In genomic region chrX:104413995-104414394, GRCm38 (mm10) we compare ENCODE assay signal across 8 mouse cellular contexts. TPM values are rescaled to one million over a fixed set of nuclear protein-coding genes. Genes with fewer than 3 reads are reported as not detected.
DNase-seq lines count a peak whose midpoint lies in the region; ATAC-seq and TF ChIP-seq lines count a peak whose summit lies in the region.

No protein-coding gene starts in this region.

- H3K36me3 ChIP-seq in testis, adult 2 months (ENCODE audit: control insufficient read depth, insufficient read depth, low read length), result no peaks in the 10 kb centered on the region
- H3K36me3 ChIP-seq in liver, embryonic 11.5 days (ENCODE audit: control insufficient read depth, insufficient read depth, low read length), result no peaks in the 10 kb centered on the region
- H3K36me3 ChIP-seq in stomach, postnatal 0 days (ENCODE audit: control insufficient read depth, insufficient read depth, low read length), result no peaks in the 10 kb centered on the region

- no peaks in the 10 kb centered on the region for H3K4me1 ChIP-seq in testis, adult 2 months (ENCODE audit: control insufficient read depth, insufficient read depth, low read length)
- no peaks in the 10 kb centered on the region for H3K4me1 ChIP-seq in liver, embryonic 11.5 days (replicated peaks; ENCODE audit: control insufficient read depth, insufficient read depth, low read length)
- no peaks in the 10 kb centered on the region for H3K4me1 ChIP-seq in stomach, postnatal 0 days (replicated peaks; ENCODE audit: control insufficient read depth, insufficient read depth)

- peak overlapping the region; percentile 26 for H3K9ac ChIP-seq in liver, embryonic 11.5 days (ENCODE audit: low read depth, low read length)
- H3K9ac ChIP-seq in stomach, postnatal 0 days (ENCODE audit: low read length), result no peak overlapping the region

- H3K27me3 ChIP-seq in testis, adult 2 months (ENCODE audit: control insufficient read depth, insufficient read depth, low read length), result no peaks in the 10 kb centered on the region
- peaks cover 16% of the 10 kb centered on the region for H3K27me3 ChIP-seq in liver, embryonic 11.5 days (replicated peaks; ENCODE audit: control insufficient read depth, insufficient read depth, low read length)
- H3K27me3 ChIP-seq in stomach, postnatal 0 days (ENCODE audit: control insufficient read depth, insufficient read depth, low read length), result no peaks in the 10 kb centered on the region

- no peak for DNase-seq in gastrocnemius, adult 2 months
- DNase-seq in gastrocnemius, postnatal 10 days, result no peak
- no peak for DNase-seq in testis, postnatal 10 days (ENCODE audit: low spot score)
- no peak for DNase-seq in liver, embryonic 11.5 days (ENCODE audit: low spot score)
- no peak for DNase-seq in stomach, postnatal 0 days (ENCODE audit: low spot score)
- DNase-seq in gastrocnemius, postnatal 36 days, result no peak
- DNase-seq in cerebellum, postnatal 25 days, result no peak

- peak overlapping the region; percentile 50 for H3K4me2 ChIP-seq in liver, embryonic 11.5 days
- peak overlapping the region; percentile 54 for H3K4me2 ChIP-seq in stomach, postnatal 0 days (replicated peaks; ENCODE audit: low read depth)

- H3K27ac ChIP-seq in gastrocnemius, adult 2 months, result peak overlapping the region; percentile 92
- no peak overlapping the region for H3K27ac ChIP-seq in testis, adult 2 months (ENCODE audit: control insufficient read depth, insufficient read depth, low read depth, low read length)
- no peak overlapping the region for H3K27ac ChIP-seq in liver, embryonic 11.5 days (ENCODE audit: low read depth, low read length)
- peak overlapping the region; percentile 93 for H3K27ac ChIP-seq in stomach, postnatal 0 days (replicated peaks)

- ATAC-seq in liver, embryonic 11.5 days (replicated peaks; ENCODE audit: low FRiP score), result no peak
- no peak for ATAC-seq in stomach, postnatal 0 days (ENCODE audit: low FRiP score, low TSS enrichment)

- no peak for TF ChIP-seq CTCF in gastrocnemius, adult 2 months (IDR thresholded peaks at IDR 0.05)
- TF ChIP-seq CTCF in testis, adult 2 months (IDR thresholded peaks at IDR 0.05; ENCODE audit: control insufficient read depth, insufficient read depth, insufficient replicate concordance, low read depth, low read length), result no peak
- TF ChIP-seq CTCF in stomach, postnatal 0 days (IDR thresholded peaks at IDR 0.05; ENCODE audit: low read depth), result no peak

- intact Hi-C loops in gastrocnemius, adult 2 months (cut with DNase I), result loop anchor here (5.0 kb wide), 1 partner anchor 68 kb away; the partner anchor contains the start of gene Uprt
- intact Hi-C loops in gastrocnemius, postnatal 36 days (cut with DNase I), result no loop called here

- H3K9me3 ChIP-seq in liver, embryonic 11.5 days (ENCODE audit: control insufficient read depth, low read length), result no peaks in the 10 kb centered on the region
- no peaks in the 10 kb centered on the region for H3K9me3 ChIP-seq in stomach, postnatal 0 days (ENCODE audit: control insufficient read depth, low read length)

- TF ChIP-seq POLR2A in testis, adult 2 months (IDR thresholded peaks at IDR 0.05; ENCODE audit: control insufficient read depth, low read depth, low read length), result no peak

- TF ChIP-seq EP300 in stomach, postnatal 0 days (optimal IDR thresholded peaks at IDR 0.05), result no peak

- WGBS in liver, embryonic 11.5 days, result 45% methylated on average over 7 of the region's 7 CpGs
- WGBS in stomach, postnatal 0 days, result 45% methylated on average over 7 of the region's 7 CpGs

- peak overlapping the region; percentile 82 for H3K4me3 ChIP-seq in gastrocnemius, adult 2 months
- H3K4me3 ChIP-seq in testis, adult 2 months (ENCODE audit: control insufficient read depth, low read depth, low read length), result peak overlapping the region; percentile 89
- peak overlapping the region; percentile 63 for H3K4me3 ChIP-seq in liver, embryonic 11.5 days (ENCODE audit: low read depth, low read length)
- peak overlapping the region; percentile 60 for H3K4me3 ChIP-seq in stomach, postnatal 0 days (ENCODE audit: low read depth, low read length)

RNA-seq across cellular contexts. Expression of gene Abcb7, which starts 0.3 kb away (rescaled TPM):
- total RNA-seq in gastrocnemius, adult 2 months (2021), result 10 to 100 TPM; 42.6 to 46.9 TPM
- 10 to 100 TPM; 28.1 to 35.7 TPM for total RNA-seq in gastrocnemius, postnatal 10 days (2021)
- 0.41 and 0.45 TPM in 2 replicates for polyA plus RNA-seq in testis, adult 2 months (2012; rRNA removed)
- 18.5 and 20.7 TPM in 2 replicates for polyA plus RNA-seq in liver, embryonic 11.5 days (2014; fragmentation: Nextera tagmentation; extraction: Ambion mirVana)
- 3.1 and 3.2 TPM in 2 replicates for polyA plus RNA-seq in stomach, postnatal 0 days (2015; fragmentation: Nextera tagmentation; extraction: Ambion mirVana)
- 10 to 100 TPM; 42.9 to 44.7 TPM for total RNA-seq in gastrocnemius, postnatal 36 days (2021)

Comparison
In these comparisons a context has a peak if more than half of its experiments do, and no peak if none do; other contexts are left out.
1. H3K27ac ChIP-seq: peak in gastrocnemius, adult 2 months (single experiment) and stomach, postnatal 0 days (single experiment); none in testis, adult 2 months (single experiment) and liver, embryonic 11.5 days (single experiment).
2. Peak in every context shown above with its lines, with median percentiles within 50 percentile points of each other: H3K4me3 ChIP-seq.